Mouse (Mus musculus) liver (tissue): ENCODE measurements around the gene Sertad2.
A peak's percentile ranks its signal among the peaks of the same experiment; 100 is the strongest.

ENCODE experiments used
- DNase-seq: peaks from one replicate; pipeline ENCODE4 v3.0.0-alpha.2; 2020; ENCODE audit warnings: mixed read lengths

The Sertad2 gene

GRCm38 (mm10) chr11:20549481-20549880 is 6.4 kb downstream of the Sertad2 start:
- no peak for DNase-seq

- DNase-seq: no peak
Measured at GRCm38 (mm10) chr11:20550196-20550595, 7.1 kb downstream of the Sertad2 start.

GRCm38 (mm10) chr11:20552059-20552458 is 9.0 kb downstream of the Sertad2 start:
- DNase-seq: no peak

GRCm38 (mm10) chr11:20552758-20553673 is 10.0 kb downstream of the Sertad2 start:
- no peak for DNase-seq

- no peak for DNase-seq
Measured at GRCm38 (mm10) chr11:20555651-20556050, 12.6 kb downstream of the Sertad2 start.

- DNase-seq: peak; percentile 49
Measured at GRCm38 (mm10) chr11:20556163-20556911, 13.3 kb downstream of the Sertad2 start.

- no peak for DNase-seq
Measured at GRCm38 (mm10) chr11:20559236-20559950, 16.3 kb downstream of the Sertad2 start.

- DNase-seq: peak; percentile 59
Measured at GRCm38 (mm10) chr11:20559951-20560642, 17.0 kb downstream of the Sertad2 start.

- peak; percentile 85 for DNase-seq
Measured at GRCm38 (mm10) chr11:20561323-20562002, 18.4 kb downstream of the Sertad2 start.

- DNase-seq: no peak
Measured at GRCm38 (mm10) chr11:20565057-20565456, 22.0 kb downstream of the Sertad2 start.

GRCm38 (mm10) chr11:20571702-20572413 is 28.8 kb downstream of the Sertad2 start:
- DNase-seq: no peak

- DNase-seq: no peak
Measured at GRCm38 (mm10) chr11:20576046-20576635, 33.1 kb downstream of the Sertad2 start.

- no peak for DNase-seq
Measured at GRCm38 (mm10) chr11:20582758-20583157, 39.7 kb downstream of the Sertad2 start.

GRCm38 (mm10) chr11:20585297-20585696 is 42.2 kb downstream of the Sertad2 start:
- no peak for DNase-seq

GRCm38 (mm10) chr11:20586180-20586579 is 43.1 kb downstream of the Sertad2 start:
- no peak for DNase-seq

GRCm38 (mm10) chr11:20589393-20589792 is 46.3 kb downstream of the Sertad2 start:
- DNase-seq: no peak

- DNase-seq: peak; percentile 65
Measured at GRCm38 (mm10) chr11:20592010-20592409, 49.0 kb downstream of the Sertad2 start.

GRCm38 (mm10) chr11:20594229-20595201 is 51.5 kb downstream of the Sertad2 start:
- no peak for DNase-seq

GRCm38 (mm10) chr11:20603066-20603812 is 60.2 kb downstream of the Sertad2 start:
- DNase-seq: no peak
